Mouse (Mus musculus) neural tube, embryonic 11.5 days (tissue): ENCODE results near the gene Cox5b. TPM values are rescaled to one million over a fixed set of nuclear protein-coding genes. Genes with fewer than 3 reads are reported as not detected.
"Not testable (repeated sequence)": the region's sequence is repeated elsewhere in the genome, so short reads cannot be mapped to it uniquely, and the experiment has no call there.

Experiments used
- ATAC-seq: fragments of 200-750 bp; cut with Nextera tagmentation; 2 replicates; pipeline ENCODE4 v1.8.0; 2017; ENCODE audit warnings: moderate number of reproducible peaks, mild to moderate bottlenecking, moderate TSS enrichment, moderate library complexity; ENCODE audit not compliant: insufficient read depth, low FRiP score, low TSS enrichment
- DNase-seq: peaks from one replicate; pipeline ENCODE4 v3.0.0-alpha.2; 2015; ENCODE audit warnings: low spot score
- H3K27ac ChIP-seq: fragments of 300-500 bp; sonication (generic); 2 replicates; pipeline ENCODE4 v1.5.1; 2014; ENCODE audit warnings: low read depth, mild to moderate bottlenecking, low read length
- H3K27me3 ChIP-seq: fragments of 300-500 bp; sonication (generic); 2 replicates; pipeline ENCODE4 v1.6.1; 2014; ENCODE audit warnings: mild to moderate bottlenecking, low read length, mixed read lengths; ENCODE audit not compliant: control insufficient read depth, insufficient read depth
- H3K36me3 ChIP-seq: fragments of 300-500 bp; sonication (generic); 2 replicates; pipeline ENCODE4 v1.6.1; 2014; ENCODE audit warnings: mild to moderate bottlenecking, low read length, moderate library complexity, mixed read lengths; ENCODE audit not compliant: control insufficient read depth, insufficient read depth
- H3K4me1 ChIP-seq: fragments of 300-500 bp; sonication (generic); 2 replicates; pipeline ENCODE4 v1.6.1; 2014; ENCODE audit warnings: low read length, mixed read lengths; ENCODE audit not compliant: control insufficient read depth, insufficient read depth
- H3K4me2 ChIP-seq: fragments of 300-500 bp; sonication (generic); 2 replicates; pipeline ENCODE4 v1.6.1; 2014; ENCODE audit warnings: low read depth, mild to moderate bottlenecking, moderate library complexity
- H3K4me3 ChIP-seq: fragments of 300-500 bp; sonication (generic); 2 replicates; pipeline ENCODE4 v1.5.1; 2014; ENCODE audit warnings: low read depth, low read length
- H3K9ac ChIP-seq: fragments of 300-500 bp; sonication (generic); 2 replicates; pipeline ENCODE4 v1.6.1; 2014; ENCODE audit warnings: mild to moderate bottlenecking, low read length
- H3K9me3 ChIP-seq: fragments of 300-500 bp; sonication (generic); 2 replicates; pipeline ENCODE4 v1.6.1; 2016; ENCODE audit warnings: low read length; ENCODE audit not compliant: control insufficient read depth
- WGBS: fragments of 180-500 bp; shearing (Covaris S2); extraction: QIAGEN DNeasy Blood & Tissue Kit; methylation state at CpG from one replicate; pipeline ENCODE4 v1.1.7; 2014; 5-methylcytosine and 5-hydroxymethylcytosine counted together
- polyA plus RNA-seq: library from polyadenylated mRNA; unstranded; fragments of >200 nt; fragmentation: Nextera tagmentation; extraction: Ambion mirVana; gene quantifications from 2 replicates; pipeline ENCODE4 v1.2.1, GENCODE M21; 2014

The Cox5b gene
- polyA plus RNA-seq, 1 experiment from 2014 or later = 531 TPM

- no peak overlapping the region for H3K27ac ChIP-seq
- no peak overlapping the region for H3K4me3 ChIP-seq
- no peak overlapping the region for H3K4me2 ChIP-seq
- no peaks in the 10 kb centered on the region for H3K27me3 ChIP-seq
- no peaks in the 10 kb centered on the region for H3K36me3 ChIP-seq
- WGBS = 76% methylated on average over 7 of the region's 7 CpGs
- no peaks in the 10 kb centered on the region for H3K9me3 ChIP-seq
- DNase-seq (no peak), ATAC-seq (no peak)
- no peak overlapping the region; the same call in 1 of the 2 replicates for H3K9ac ChIP-seq
- H3K4me1 ChIP-seq = no peaks in the 10 kb centered on the region
Observed at GRCm38 (mm10) chr1:36658621-36659399, 32.4 kb upstream of the Cox5b start.

GRCm38 (mm10) chr1:36664457-36664856, 26.8 kb upstream of the Cox5b start:
- H3K27ac ChIP-seq = no peak overlapping the region
- DNase-seq = no peak
- H3K4me1 ChIP-seq = peaks cover 2% of the 10 kb centered on the region; the same call in 1 of the 2 replicates
- no peaks in the 10 kb centered on the region for H3K27me3 ChIP-seq
- H3K36me3 ChIP-seq = no peaks in the 10 kb centered on the region
- H3K9ac ChIP-seq = no peak overlapping the region
- WGBS = 81% methylated on average over 4 of the region's 4 CpGs
- no peak for ATAC-seq
- H3K9me3 ChIP-seq = no peaks in the 10 kb centered on the region
- no peak overlapping the region for H3K4me2 ChIP-seq
- no peak overlapping the region for H3K4me3 ChIP-seq

- ATAC-seq = no peak
- peaks cover 2% of the 10 kb centered on the region; the same call in 1 of the 2 replicates for H3K4me1 ChIP-seq
Observed at GRCm38 (mm10) chr1:36665165-36665723, 26.0 kb upstream of the Cox5b start.

GRCm38 (mm10) chr1:36665934-36666333, 25.3 kb upstream of the Cox5b start:
- Histone ChIP-seq H3K9me3 (no peaks in the 10 kb centered on the region), H3K9ac (no peak overlapping the region), H3K4me3 (no peak overlapping the region), H3K4me2 (no peak overlapping the region), H3K27ac (no peak overlapping the region), H3K36me3 (no peaks in the 10 kb centered on the region), H3K27me3 (no peaks in the 10 kb centered on the region), H3K4me1 (peaks cover 2% of the 10 kb centered on the region; the same call in 1 of the 2 replicates)
- ATAC-seq = no peak
- no peak for DNase-seq
- 56% methylated on average over 4 of the region's 4 CpGs for WGBS

More at GRCm38 (mm10) chr1:36665165-36665723, 26.0 kb upstream of the Cox5b start:
- Histone ChIP-seq H3K4me2 (no peak overlapping the region), H3K4me3 (no peak overlapping the region), H3K9me3 (no peaks in the 10 kb centered on the region), H3K27ac (no peak overlapping the region), H3K27me3 (no peaks in the 10 kb centered on the region), H3K9ac (no peak overlapping the region), H3K36me3 (no peaks in the 10 kb centered on the region)
- DNase-seq = no peak
- 56% methylated on average over 11 of the region's 11 CpGs for WGBS

GRCm38 (mm10) chr1:36668007-36668406, 23.2 kb upstream of the Cox5b start:
- H3K36me3 ChIP-seq, DNase-seq, H3K9ac ChIP-seq, H3K27ac ChIP-seq, H3K9me3 ChIP-seq, H3K4me3 ChIP-seq, H3K4me2 ChIP-seq, H3K4me1 ChIP-seq, H3K27me3 ChIP-seq, ATAC-seq: not testable (repeated sequence)
- 57% methylated on average over 4 of the region's 4 CpGs for WGBS

- Histone ChIP-seq H3K4me2 (no peak overlapping the region), H3K27ac (no peak overlapping the region), H3K27me3 (no peaks in the 10 kb centered on the region), H3K9ac (no peak overlapping the region), H3K9me3 (no peaks in the 10 kb centered on the region), H3K36me3 (no peaks in the 10 kb centered on the region), H3K4me1 (peaks cover 4% of the 10 kb centered on the region; the same call in 1 of the 2 replicates), H3K4me3 (no peak overlapping the region)
- ATAC-seq (no peak), DNase-seq (no peak)
- WGBS = 73% methylated on average over 4 of the region's 4 CpGs
Observed at GRCm38 (mm10) chr1:36670256-36670655, 21.0 kb upstream of the Cox5b start.

GRCm38 (mm10) chr1:36671260-36671659, 20.0 kb upstream of the Cox5b start:
- no peak overlapping the region for H3K4me2 ChIP-seq
- H3K9me3 ChIP-seq = no peaks in the 10 kb centered on the region
- no peaks in the 10 kb centered on the region for H3K27me3 ChIP-seq
- 93% methylated on average over 10 of the region's 10 CpGs for WGBS
- H3K9ac ChIP-seq = no peak overlapping the region
- no peaks in the 10 kb centered on the region for H3K36me3 ChIP-seq
- no peak overlapping the region for H3K27ac ChIP-seq
- H3K4me3 ChIP-seq = no peak overlapping the region
- DNase-seq (no peak), ATAC-seq (no peak)
- H3K4me1 ChIP-seq = 0 out of 2 replicates have a peak, but pooled peaks cover 2% of the 10 kb centered on the region

- Histone ChIP-seq H3K9me3 (no peaks in the 10 kb centered on the region), H3K4me2 (no peak overlapping the region), H3K4me3 (no peak overlapping the region), H3K9ac (no peak overlapping the region), H3K27me3 (no peaks in the 10 kb centered on the region), H3K36me3 (no peaks in the 10 kb centered on the region), H3K4me1 (0 out of 2 replicates have a peak, but pooled peaks cover 2% of the 10 kb centered on the region), H3K27ac (no peak overlapping the region)
- no peak for DNase-seq
- WGBS = 39% methylated on average over 16 of the region's 16 CpGs
- ATAC-seq = no peak
Observed at GRCm38 (mm10) chr1:36672648-36673350, 18.4 kb upstream of the Cox5b start.
